Mouse (Mus musculus) ovary, postnatal 10 days (tissue): ENCODE measurements around the gene Adam15.

Source experiments
- DNase-seq: peaks from one replicate; pipeline ENCODE4 v3.0.0; 2022; ENCODE audit warnings: low spot score

The Adam15 gene

GRCm38 (mm10) chr3:89349869-89350501, at the start of gene Adam15:
Gene Adam15, minus strand, starts transcription at chr3:89349996.
- DNase-seq = peak; percentile 79

- DNase-seq = no peak
These were observed 46.8 kb upstream of the Adam15 start for GRCm38 (mm10) chr3:89396654-89397005.

GRCm38 (mm10) chr3:89395806-89396653, 46.2 kb upstream of the Adam15 start:
- no peak for DNase-seq

- DNase-seq = no peak
These were observed 45.6 kb upstream of the Adam15 start for GRCm38 (mm10) chr3:89395419-89395805.

GRCm38 (mm10) chr3:89394894-89395256, 45.1 kb upstream of the Adam15 start:
- no peak for DNase-seq

- peak; percentile 76 for DNase-seq
These were observed 44.5 kb upstream of the Adam15 start, which contains the start of gene Zbtb7b for GRCm38 (mm10) chr3:89394006-89394893. Gene Zbtb7b, minus strand, starts transcription at chr3:89394776.

- DNase-seq = peak; percentile 97
These were observed 43.8 kb upstream of the Adam15 start for GRCm38 (mm10) chr3:89393605-89394004.

- no peak for DNase-seq
These were observed 43.1 kb upstream of the Adam15 start for GRCm38 (mm10) chr3:89392871-89393311.

- DNase-seq = no peak
These were observed 42.1 kb upstream of the Adam15 start for GRCm38 (mm10) chr3:89391663-89392511.

GRCm38 (mm10) chr3:89390699-89391662, 41.2 kb upstream of the Adam15 start:
- no peak for DNase-seq

- no peak for DNase-seq
These were observed 40.3 kb upstream of the Adam15 start for GRCm38 (mm10) chr3:89390111-89390515.

- no peak for DNase-seq
These were observed 39.3 kb upstream of the Adam15 start for GRCm38 (mm10) chr3:89388901-89389740.

- no peak for DNase-seq
These were observed 38.5 kb upstream of the Adam15 start for GRCm38 (mm10) chr3:89388134-89388881.

GRCm38 (mm10) chr3:89387632-89388031, 37.8 kb upstream of the Adam15 start:
- DNase-seq = no peak

GRCm38 (mm10) chr3:89386438-89387420, 36.9 kb upstream of the Adam15 start:
- DNase-seq = no peak

- DNase-seq = no peak
These were observed 35.7 kb upstream of the Adam15 start for GRCm38 (mm10) chr3:89385451-89385850.

- DNase-seq = no peak
These were observed 34.7 kb upstream of the Adam15 start for GRCm38 (mm10) chr3:89384331-89385076.
